Mouse (Mus musculus): Measurements from ENCODE around the gene Polr2a. TPM values are rescaled to one million over a fixed set of nuclear protein-coding genes. Genes with fewer than 3 reads are reported as not detected.

Gene Polr2a
- 15.6 and 16.6 TPM in 2 replicates for polyA plus RNA-seq (2015; fragmentation: Nextera tagmentation; extraction: Ambion mirVana)

- Histone ChIP-seq H3K9me3 (no peaks in the 10 kb centered on the region), H3K4me2 (peak within 1 kb of the TSS; percentile 79), H3K4me1 (replicated peaks) (peaks cover 55% of the 10 kb centered on the region), H3K27me3 (no peaks in the 10 kb centered on the region), H3K36me3 (no peaks in the 10 kb centered on the region), H3K9ac (peak within 1 kb of the TSS; percentile 66), H3K27ac (replicated peaks) (peak within 1 kb of the TSS; percentile 97), H3K4me3 (peak within 1 kb of the TSS; percentile 46)
- ATAC-seq (ENCODE audit: low FRiP score, low read depth): peak; percentile 93
- under 1% methylated on average over 25 of the region's 36 CpGs for WGBS
These were observed at the start of gene Polr2a for GRCm38 (mm10) chr11:69758478-69758970. Gene Polr2a (minus strand): TSS chr11:69758637.

- H3K4me3 ChIP-seq: no peak overlapping the region
- no peak overlapping the region for H3K4me2 ChIP-seq
- H3K9ac ChIP-seq: no peak overlapping the region
- no peak for ATAC-seq (ENCODE audit: low FRiP score, low read depth)
- H3K27me3 ChIP-seq: peaks cover 24% of the 10 kb centered on the region
- peaks cover 25% of the 10 kb centered on the region for H3K4me1 ChIP-seq (replicated peaks)
- no peaks in the 10 kb centered on the region for H3K9me3 ChIP-seq
- H3K27ac ChIP-seq (replicated peaks): no peak overlapping the region
- WGBS: 74% methylated on average over 2 of the region's 2 CpGs
- no peaks in the 10 kb centered on the region for H3K36me3 ChIP-seq
These were observed 49.2 kb upstream of the Polr2a start for GRCm38 (mm10) chr11:69807641-69808040.

DNA sequence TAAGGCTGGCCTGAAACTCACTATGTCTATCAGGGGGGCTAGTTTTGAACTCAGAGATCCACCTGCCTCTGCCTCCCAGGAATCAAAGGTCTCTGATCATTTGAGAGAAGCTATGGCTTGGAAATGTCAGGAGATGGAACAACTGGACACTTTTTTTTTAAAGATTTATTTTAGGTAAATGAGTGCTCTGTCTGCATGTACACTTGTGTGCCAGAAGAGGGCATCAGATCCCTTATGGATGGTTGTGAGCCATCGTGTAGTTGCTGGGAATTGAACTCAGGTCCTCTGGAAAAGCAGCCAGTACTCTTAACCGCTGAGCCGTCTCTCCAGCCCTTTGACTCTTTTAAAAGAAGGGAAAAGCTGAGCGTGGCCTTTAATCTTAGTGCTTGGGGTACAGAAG lies 47.9 kb upstream of the Polr2a start:
- peaks cover 24% of the 10 kb centered on the region for H3K27me3 ChIP-seq
- no peak overlapping the region for H3K27ac ChIP-seq (replicated peaks)
- 78% methylated on average over 4 of the region's 4 CpGs for WGBS
- no peaks in the 10 kb centered on the region for H3K36me3 ChIP-seq
- peaks cover 38% of the 10 kb centered on the region for H3K4me1 ChIP-seq (replicated peaks)
- H3K9ac ChIP-seq: no peak overlapping the region
- H3K4me2 ChIP-seq: no peak overlapping the region
- ATAC-seq (ENCODE audit: low FRiP score, low read depth): no peak
- no peaks in the 10 kb centered on the region for H3K9me3 ChIP-seq
- no peak overlapping the region for H3K4me3 ChIP-seq

- ATAC-seq (ENCODE audit: low FRiP score, low read depth): no peak
- H3K4me1 ChIP-seq (replicated peaks): peaks cover 45% of the 10 kb centered on the region
- 5% methylated on average over 29 of the region's 29 CpGs for WGBS
- H3K27ac ChIP-seq (replicated peaks): no peak within 1 kb of the TSS
- H3K27me3 ChIP-seq: peaks cover 24% of the 10 kb centered on the region
- peak within 1 kb of the TSS; percentile 94 for H3K4me2 ChIP-seq
- peak within 1 kb of the TSS; percentile 69 for H3K4me3 ChIP-seq
- H3K9ac ChIP-seq: no peak within 1 kb of the TSS
- H3K36me3 ChIP-seq: no peaks in the 10 kb centered on the region
- no peaks in the 10 kb centered on the region for H3K9me3 ChIP-seq
These were observed 46.8 kb upstream of the Polr2a start, which contains the start of gene Tmem102 for GRCm38 (mm10) chr11:69804972-69805909. Gene Tmem102 (minus strand): TSS chr11:69805624.

DNA sequence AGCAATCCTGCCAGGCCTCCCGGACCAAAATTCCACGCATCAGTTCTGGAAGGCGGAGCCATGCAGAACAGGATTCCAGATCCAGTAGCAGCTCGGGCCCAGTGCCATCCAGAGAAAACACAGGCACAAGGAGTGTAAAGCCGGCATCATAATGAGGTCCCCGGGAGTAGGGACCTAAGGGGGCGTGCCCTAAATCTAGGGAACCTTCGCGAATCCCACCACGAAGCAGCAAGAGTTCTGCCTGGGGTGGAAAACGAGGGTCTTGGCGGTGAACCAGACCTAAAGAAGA lies 46.2 kb upstream of the Polr2a start:
- Histone ChIP-seq H3K9ac (no peak overlapping the region), H3K4me1 (replicated peaks) (peaks cover 52% of the 10 kb centered on the region), H3K27me3 (peaks cover 24% of the 10 kb centered on the region), H3K4me3 (peak overlapping the region; percentile 69), H3K36me3 (no peaks in the 10 kb centered on the region), H3K9me3 (no peaks in the 10 kb centered on the region), H3K4me2 (peak overlapping the region; percentile 94), H3K27ac (replicated peaks) (no peak overlapping the region)
- no peak for ATAC-seq (ENCODE audit: low FRiP score, low read depth)
- WGBS: 6% methylated on average over 12 of the region's 12 CpGs

- Histone ChIP-seq H3K9me3 (no peaks in the 10 kb centered on the region), H3K9ac (peak overlapping the region; percentile 69), H3K27me3 (peaks cover 24% of the 10 kb centered on the region), H3K4me3 (peak overlapping the region; percentile 69), H3K36me3 (no peaks in the 10 kb centered on the region), H3K4me1 (replicated peaks) (peaks cover 58% of the 10 kb centered on the region), H3K27ac (replicated peaks) (peak overlapping the region; percentile 78), H3K4me2 (peak overlapping the region; percentile 94)
- peak; percentile 45 for ATAC-seq (ENCODE audit: low FRiP score, low read depth)
- 1% methylated on average over 60 of the region's 60 CpGs for WGBS
These were observed 45.6 kb upstream of the Polr2a start for GRCm38 (mm10) chr11:69803786-69804651.

DNA sequence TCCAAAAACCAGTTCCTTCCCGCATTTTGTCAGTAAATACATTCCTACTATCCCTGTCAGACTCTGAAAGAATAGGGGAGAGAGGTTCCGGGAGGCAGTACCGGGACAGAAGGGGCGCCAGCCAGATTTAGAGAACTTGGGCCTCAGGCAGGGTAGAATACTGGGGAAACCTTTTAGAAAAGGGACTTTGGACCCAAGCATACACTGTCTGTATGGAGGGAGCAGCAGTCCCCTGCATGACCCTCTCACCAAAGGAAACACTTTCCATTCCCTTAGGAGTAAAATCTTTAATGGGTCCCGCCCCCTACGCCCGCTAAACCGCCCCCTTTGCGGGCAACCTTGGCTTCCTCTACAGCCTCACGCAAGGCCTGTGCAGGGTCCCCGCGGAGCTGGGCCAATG lies 44.9 kb upstream of the Polr2a start:
- peaks cover 61% of the 10 kb centered on the region for H3K4me1 ChIP-seq (replicated peaks)
- H3K4me3 ChIP-seq: peak overlapping the region; percentile 69
- peak overlapping the region; percentile 69 for H3K9ac ChIP-seq
- no peaks in the 10 kb centered on the region for H3K36me3 ChIP-seq
- peak overlapping the region; percentile 78 for H3K27ac ChIP-seq (replicated peaks)
- H3K27me3 ChIP-seq: peaks cover 24% of the 10 kb centered on the region
- WGBS: 2% methylated on average over 12 of the region's 12 CpGs
- H3K9me3 ChIP-seq: no peaks in the 10 kb centered on the region
- peak overlapping the region; percentile 94 for H3K4me2 ChIP-seq
- ATAC-seq (ENCODE audit: low FRiP score, low read depth): no peak

GRCm38 (mm10) chr11:69802648-69803105 lies 44.2 kb upstream of the Polr2a start:
- H3K27me3 ChIP-seq: peaks cover 24% of the 10 kb centered on the region
- no peaks in the 10 kb centered on the region for H3K36me3 ChIP-seq
- peak; percentile 25; the same call in 1 of the 2 replicates for ATAC-seq (ENCODE audit: low FRiP score, low read depth)
- H3K4me3 ChIP-seq: peak overlapping the region; percentile 69
- no peaks in the 10 kb centered on the region for H3K9me3 ChIP-seq
- H3K4me2 ChIP-seq: peak overlapping the region; percentile 94
- H3K27ac ChIP-seq (replicated peaks): peak overlapping the region; percentile 78
- WGBS: 0% methylated on average over 33 of the region's 33 CpGs
- peaks cover 61% of the 10 kb centered on the region for H3K4me1 ChIP-seq (replicated peaks)
- peak overlapping the region; percentile 69 for H3K9ac ChIP-seq

GRCm38 (mm10) chr11:69801379-69801977 lies 43.0 kb upstream of the Polr2a start, which contains the start of gene Fgf11:
Gene Fgf11 (minus strand): TSS chr11:69801857.
- WGBS: under 1% methylated on average over 33 of the region's 33 CpGs
- Histone ChIP-seq H3K4me2 (peak within 1 kb of the TSS; percentile 94), H3K27ac (replicated peaks) (peak within 1 kb of the TSS; percentile 96), H3K4me3 (peak within 1 kb of the TSS; percentile 69), H3K4me1 (replicated peaks) (peaks cover 61% of the 10 kb centered on the region), H3K36me3 (no peaks in the 10 kb centered on the region), H3K27me3 (peaks cover 23% of the 10 kb centered on the region), H3K9ac (peak within 1 kb of the TSS; percentile 69), H3K9me3 (no peaks in the 10 kb centered on the region)
- no peak for ATAC-seq (ENCODE audit: low FRiP score, low read depth)

- H3K27me3 ChIP-seq: peaks cover 14% of the 10 kb centered on the region
- WGBS: 0% methylated on average over 36 of the region's 36 CpGs
- peak overlapping the region; percentile 69 for H3K4me3 ChIP-seq
- ATAC-seq (ENCODE audit: low FRiP score, low read depth): peak; percentile 81
- H3K4me1 ChIP-seq (replicated peaks): peaks cover 66% of the 10 kb centered on the region
- no peaks in the 10 kb centered on the region for H3K36me3 ChIP-seq
- H3K9me3 ChIP-seq: no peaks in the 10 kb centered on the region
- H3K9ac ChIP-seq: peak overlapping the region; percentile 69
- peak overlapping the region; percentile 94 for H3K4me2 ChIP-seq
- peak overlapping the region; percentile 96 for H3K27ac ChIP-seq (replicated peaks)
These were observed 42.2 kb upstream of the Polr2a start for GRCm38 (mm10) chr11:69800392-69801197.

GRCm38 (mm10) chr11:69800138-69800391 lies 41.6 kb upstream of the Polr2a start:
- no peaks in the 10 kb centered on the region for H3K36me3 ChIP-seq
- peaks cover 10% of the 10 kb centered on the region for H3K27me3 ChIP-seq
- no peaks in the 10 kb centered on the region for H3K9me3 ChIP-seq
- peak overlapping the region; percentile 94 for H3K4me2 ChIP-seq
- WGBS: 1% methylated on average over 11 of the region's 11 CpGs
- peak overlapping the region; percentile 69 for H3K9ac ChIP-seq
- peak; percentile 2; the same call in 1 of the 2 replicates for ATAC-seq (ENCODE audit: low FRiP score, low read depth)
- H3K4me3 ChIP-seq: peak overlapping the region; percentile 69
- H3K4me1 ChIP-seq (replicated peaks): peaks cover 70% of the 10 kb centered on the region
- peak overlapping the region; percentile 96 for H3K27ac ChIP-seq (replicated peaks)
